Comparison of ENCODE assay signal across 15 mouse cellular contexts in genomic region chr6:17793471-17793870, GRCm38 (mm10).
DNase-seq lines count a peak whose midpoint lies in the region; ATAC-seq and TF ChIP-seq lines count a peak whose summit lies in the region.
"Had no signal": no experiment of that assay in that cellular context is flagged by ENCODE, and none has a peak within 500 bp of the region (broad histone marks: within the 10 kb centered on the region; RNA-seq: fewer than 3 reads in every experiment).

No protein-coding gene starts in this region.

- H3K4me3 ChIP-seq in kidney, adult 2 months (ENCODE audit: insufficient read depth, low read depth, low read length), result no peak overlapping the region
- H3K4me3 ChIP-seq in midbrain, postnatal 0 days (ENCODE audit: low read depth, low read length), result no peak overlapping the region
- H3K4me3 ChIP-seq in midbrain, embryonic 10.5 days, result no peak overlapping the region
- H3K4me3 ChIP-seq: embryonic facial prominence, embryonic 12.5 days; forebrain, embryonic 15.5 days had no signal

- H3K27ac ChIP-seq in kidney, adult 2 months (ENCODE audit: insufficient read depth, low read depth, low read length), result no peak overlapping the region
- no peak overlapping the region for H3K27ac ChIP-seq in midbrain, postnatal 0 days (ENCODE audit: low read depth, low read length)
- H3K27ac ChIP-seq in midbrain, embryonic 10.5 days (replicated peaks), result no peak overlapping the region
- H3K27ac ChIP-seq: embryonic facial prominence, embryonic 12.5 days; forebrain, embryonic 15.5 days; liver, embryonic 14.5 days had no signal

- TF ChIP-seq POLR2A in kidney, adult 2 months (IDR thresholded peaks at IDR 0.05; ENCODE audit: low read depth, low read length), result no peak

- WGBS in kidney, adult 2 months, result 73% methylated on average over 3 of the region's 3 CpGs
- 84% methylated on average over 3 of the region's 3 CpGs for WGBS in midbrain, postnatal 0 days
- WGBS in midbrain, embryonic 10.5 days, result 93% methylated on average over 3 of the region's 3 CpGs

- H3K9ac ChIP-seq in midbrain, postnatal 0 days (replicated peaks; ENCODE audit: low read length, poor library complexity, severe bottlenecking), result no peak overlapping the region
- H3K9ac ChIP-seq: embryonic facial prominence, embryonic 12.5 days; forebrain, embryonic 15.5 days; liver, embryonic 14.5 days had no signal

- no peaks in the 10 kb centered on the region for H3K9me3 ChIP-seq in midbrain, postnatal 0 days (ENCODE audit: low read length)
- H3K9me3 ChIP-seq in midbrain, embryonic 10.5 days (replicated peaks), result no peaks in the 10 kb centered on the region
- H3K9me3 ChIP-seq: embryonic facial prominence, embryonic 12.5 days; forebrain, embryonic 15.5 days had no signal

- ATAC-seq in midbrain, postnatal 0 days (ENCODE audit: low FRiP score), result no peak
- ATAC-seq: forebrain, embryonic 15.5 days; hindbrain, embryonic 16.5 days had no signal

- no peak for TF ChIP-seq CTCF in kidney, adult 2 months (conservative IDR thresholded peaks at IDR 0.05; ENCODE audit: insufficient read depth, insufficient read length, low read depth, low read length)
- TF ChIP-seq CTCF in midbrain, postnatal 0 days (IDR thresholded peaks at IDR 0.05), result no peak

- peaks cover 3% of the 10 kb centered on the region; the same call in 1 of the 2 replicates for H3K4me1 ChIP-seq in kidney, adult 2 months (ENCODE audit: control insufficient read depth, insufficient read depth, low read length)
- no peaks in the 10 kb centered on the region for H3K4me1 ChIP-seq in midbrain, postnatal 0 days (ENCODE audit: insufficient read depth, low read length)
- H3K4me1 ChIP-seq in midbrain, embryonic 10.5 days, result peaks cover 15% of the 10 kb centered on the region
- H3K4me1 ChIP-seq: embryonic facial prominence, embryonic 12.5 days had no signal

- no peaks in the 10 kb centered on the region for H3K36me3 ChIP-seq in kidney, adult 2 months (ENCODE audit: control insufficient read depth, insufficient read depth, low read length)
- H3K36me3 ChIP-seq in midbrain, postnatal 0 days (ENCODE audit: insufficient read depth, low read length), result no peaks in the 10 kb centered on the region
- H3K36me3 ChIP-seq in midbrain, embryonic 10.5 days, result no peaks in the 10 kb centered on the region
- H3K36me3 ChIP-seq: embryonic facial prominence, embryonic 12.5 days; forebrain, embryonic 15.5 days had no signal

- H3K27me3 ChIP-seq in kidney, adult 2 months (replicated peaks; ENCODE audit: control insufficient read depth, insufficient read depth, low read length), result no peaks in the 10 kb centered on the region
- no peaks in the 10 kb centered on the region for H3K27me3 ChIP-seq in midbrain, postnatal 0 days (ENCODE audit: insufficient read depth, low read length)
- H3K27me3 ChIP-seq in midbrain, embryonic 10.5 days (ENCODE audit: low read depth, poor library complexity, severe bottlenecking), result no peaks in the 10 kb centered on the region
- H3K27me3 ChIP-seq: embryonic facial prominence, embryonic 12.5 days; forebrain, embryonic 15.5 days had no signal

- peak; percentile 33 for DNase-seq in cerebellum, adult 9-10 months
- no peak for DNase-seq in cerebellum, adult 11-12 months
- DNase-seq in kidney, adult 2 months, result peak; percentile 42
- no peak for DNase-seq in kidney, adult 18-20 months
- peak; percentile 43 for DNase-seq in midbrain, postnatal 0 days (ENCODE audit: low spot score)
- no peak for DNase-seq in midbrain, embryonic 10.5 days (ENCODE audit: low spot score)
- DNase-seq in skeletal muscle tissue, adult 2 months (ENCODE audit: low read depth, low spot score), result peak; percentile 10
- DNase-seq in layer of hippocampus, adult 9-11 months, result no peak
- DNase-seq: gastrocnemius, postnatal 36 days; right cerebral cortex, postnatal 25 days; thymus, postnatal 25 days had no signal

- no peak overlapping the region for H3K4me2 ChIP-seq in midbrain, postnatal 0 days (ENCODE audit: low read depth, low read length, poor library complexity, severe bottlenecking)
- H3K4me2 ChIP-seq: embryonic facial prominence, embryonic 12.5 days; forebrain, embryonic 15.5 days had no signal

Comparison
In these comparisons a context has a peak if more than half of its experiments do, and no peak if none do; other contexts are left out.
1. DNase-seq: peak in cerebellum, adult 9-10 months (single experiment), kidney, adult 2 months (single experiment), midbrain, postnatal 0 days (single experiment) and skeletal muscle tissue, adult 2 months (single experiment); none in cerebellum, adult 11-12 months (single experiment), kidney, adult 18-20 months (single experiment), midbrain, embryonic 10.5 days (single experiment) and layer of hippocampus, adult 9-11 months (single experiment).